Mouse (Mus musculus) liver, adult 2 months (tissue): ENCODE data around the gene Osbp. TPM values are rescaled to one million over a fixed set of nuclear protein-coding genes. Genes with fewer than 3 reads are reported as not detected.

Experiments
- DNase-seq: peaks from one replicate; pipeline ENCODE4 v3.0.0-alpha.2; 2011; ENCODE audit warnings: low read depth, low spot score; ENCODE audit errors: extremely low read depth
- H3K27ac ChIP-seq: fragments of 200-500 bp; replicated peaks from 2 replicates; pipeline ENCODE4 v1.5.1; 2012; ENCODE audit warnings: low read depth, mild to moderate bottlenecking, control low read depth, inconsistent platforms, low read length; ENCODE audit not compliant: insufficient read depth
- H3K27me3 ChIP-seq: fragments of 200-500 bp; 2 replicates; pipeline ENCODE4 v1.6.1; 2012; ENCODE audit warnings: mild to moderate bottlenecking, moderate library complexity, low read length, inconsistent platforms; ENCODE audit not compliant: control insufficient read depth, insufficient read depth
- H3K36me3 ChIP-seq: fragments of 200-500 bp; 2 replicates; pipeline ENCODE4 v1.6.1; 2012; ENCODE audit warnings: low read length, inconsistent platforms; ENCODE audit not compliant: control insufficient read depth, insufficient read depth
- H3K4me1 ChIP-seq: fragments of 200-500 bp; 2 replicates; pipeline ENCODE4 v1.6.1; 2011; ENCODE audit warnings: low read length; ENCODE audit not compliant: control insufficient read depth, insufficient read depth
- H3K4me3 ChIP-seq: fragments of 200-500 bp; 2 replicates; pipeline ENCODE4 v1.5.1; 2011; ENCODE audit warnings: low read depth, mild to moderate bottlenecking, control low read depth, low read length, moderate library complexity; ENCODE audit not compliant: insufficient read depth
- H3K79me2 ChIP-seq: fragments of 200-500 bp; 2 replicates; pipeline ENCODE4 v1.6.1; 2012; ENCODE audit warnings: inconsistent platforms, mild to moderate bottlenecking, low read length, moderate library complexity; ENCODE audit not compliant: control insufficient read depth, insufficient read depth
- H3K9ac ChIP-seq: fragments of 200-500 bp; 2 replicates; pipeline ENCODE4 v1.6.1; 2012; ENCODE audit warnings: low read depth, mild to moderate bottlenecking, control low read depth, inconsistent platforms, low read length
- CTCF ChIP-seq: fragments of 200-500 bp; IDR thresholded peaks from 2 replicates; pipeline ENCODE4 v1.5.1; 2011; ENCODE audit warnings: low read depth, low read length, control low read depth
- POLR2A ChIP-seq: fragments of 200-500 bp; IDR thresholded peaks from 2 replicates; pipeline ENCODE4 v1.6.1; 2011; ENCODE audit warnings: low read length, control low read depth; ENCODE audit not compliant: insufficient read depth; ENCODE audit errors: extremely low read depth
- WGBS: fragments of 180-500 bp; shearing (Covaris S2); methylation state at CpG from one replicate; pipeline ENCODE4 v1.1.7; 2018; 5-methylcytosine and 5-hydroxymethylcytosine counted together
- polyA plus RNA-seq: library from polyadenylated mRNA; depleted of rRNA; stranded (reverse); fragments of >200 nt; gene quantifications from 2 replicates; pipeline ENCODE4 v1.2.3, GENCODE M21; 2012
- total RNA-seq: library from RNA; depleted of rRNA; stranded (reverse); fragments of >200 nt; gene quantifications from 2 replicates; pipeline ENCODE4 v1.2.3, GENCODE M21; 2014

Gene Osbp
- total and polyA plus RNA-seq, 2 experiments, result 14.1 to 22.8 TPM

DNA sequence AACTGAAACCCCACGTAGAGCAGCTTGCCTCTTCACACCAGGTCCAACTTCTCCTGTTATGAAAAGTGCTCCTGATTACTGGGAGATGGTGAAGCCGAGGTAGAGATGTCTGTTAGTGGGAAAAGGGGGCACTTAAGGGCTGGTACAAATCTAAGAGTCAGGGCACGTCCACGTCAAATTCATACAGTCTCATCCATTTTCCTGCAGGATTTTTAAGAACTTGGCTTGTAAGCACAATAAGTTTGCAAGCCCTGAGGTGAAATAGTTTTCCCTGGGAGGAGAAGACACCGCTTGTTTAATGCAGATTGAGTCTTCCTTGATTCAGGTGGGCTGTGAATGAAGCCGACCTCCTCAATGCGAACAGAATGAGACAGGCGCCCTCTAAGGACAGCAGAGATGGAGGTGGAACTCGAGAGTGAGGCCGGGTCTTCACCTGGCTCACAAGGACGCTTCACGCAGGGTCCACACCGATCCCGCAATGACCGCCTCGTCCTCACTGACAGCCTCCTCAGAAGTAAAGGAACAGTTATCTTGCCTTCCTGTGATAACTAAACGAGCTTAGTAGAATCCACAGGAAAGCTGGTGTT is 40.7 kb downstream of the Osbp start:
- no peaks in the 10 kb centered on the region for H3K27me3 ChIP-seq
- H3K4me1 ChIP-seq, result peaks cover 11% of the 10 kb centered on the region
- H3K4me3 ChIP-seq, result peak overlapping the region; percentile 47
- peak overlapping the region; percentile 47 for H3K27ac ChIP-seq
- TF ChIP-seq POLR2A (no peak), CTCF (no peak)
- H3K36me3 ChIP-seq, result no peaks in the 10 kb centered on the region
- 26% methylated on average over 17 of the region's 17 CpGs for WGBS
- H3K79me2 ChIP-seq, result no peaks in the 10 kb centered on the region
- peak overlapping the region; percentile 51 for H3K9ac ChIP-seq
- DNase-seq, result no peak

DNA sequence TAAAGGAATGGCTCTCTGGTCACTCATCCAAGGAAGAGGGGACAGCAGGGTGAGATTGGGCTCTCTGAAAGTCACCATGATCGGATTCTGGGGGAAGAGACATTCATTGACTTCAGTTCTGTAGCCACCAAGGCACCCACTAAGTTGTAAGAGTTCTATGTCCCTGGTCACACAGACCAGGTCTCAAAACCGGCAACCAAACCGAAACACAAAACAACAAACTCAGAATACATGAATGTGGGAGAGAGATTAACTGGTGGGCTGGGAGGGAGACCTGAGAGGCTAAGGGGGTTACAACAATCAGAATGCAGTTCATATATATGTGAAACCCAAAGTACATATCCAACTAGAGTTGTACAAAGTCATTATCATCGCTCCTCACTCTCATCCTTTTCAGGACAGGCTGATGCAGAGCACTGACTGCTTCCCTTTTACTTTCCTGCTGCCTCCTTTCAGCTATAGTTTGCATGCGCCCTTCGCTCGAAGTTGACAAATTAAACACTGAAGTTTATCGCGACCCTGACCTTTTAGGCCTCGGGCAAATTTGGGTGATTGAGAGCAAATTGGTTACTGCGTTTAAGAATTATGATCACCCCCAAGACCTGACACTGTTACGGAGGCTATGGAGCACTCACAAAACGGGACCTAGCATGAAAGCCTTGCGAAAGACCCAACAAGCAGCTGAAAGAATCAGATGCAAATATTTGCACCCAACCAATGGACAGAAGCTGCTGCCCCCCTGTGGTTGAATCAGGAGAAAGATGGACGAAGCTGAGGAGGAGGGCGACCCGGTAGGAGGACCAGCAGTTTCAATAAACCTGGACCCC is 41.6 kb downstream of the Osbp start:
- peaks cover 11% of the 10 kb centered on the region for H3K4me1 ChIP-seq
- H3K4me3 ChIP-seq, result peak overlapping the region; percentile 29; the same call in 1 of the 2 replicates
- peak overlapping the region; percentile 27; the same call in 1 of the 2 replicates for H3K9ac ChIP-seq
- peak; percentile 59 for DNase-seq
- H3K36me3 ChIP-seq, result no peaks in the 10 kb centered on the region
- peak overlapping the region; percentile 44 for H3K27ac ChIP-seq
- no peaks in the 10 kb centered on the region for H3K79me2 ChIP-seq
- no peak for TF ChIP-seq POLR2A
- TF ChIP-seq CTCF, result peak; percentile 65
- 18% methylated on average over 17 of the region's 17 CpGs for WGBS
- H3K27me3 ChIP-seq, result no peaks in the 10 kb centered on the region

DNA sequence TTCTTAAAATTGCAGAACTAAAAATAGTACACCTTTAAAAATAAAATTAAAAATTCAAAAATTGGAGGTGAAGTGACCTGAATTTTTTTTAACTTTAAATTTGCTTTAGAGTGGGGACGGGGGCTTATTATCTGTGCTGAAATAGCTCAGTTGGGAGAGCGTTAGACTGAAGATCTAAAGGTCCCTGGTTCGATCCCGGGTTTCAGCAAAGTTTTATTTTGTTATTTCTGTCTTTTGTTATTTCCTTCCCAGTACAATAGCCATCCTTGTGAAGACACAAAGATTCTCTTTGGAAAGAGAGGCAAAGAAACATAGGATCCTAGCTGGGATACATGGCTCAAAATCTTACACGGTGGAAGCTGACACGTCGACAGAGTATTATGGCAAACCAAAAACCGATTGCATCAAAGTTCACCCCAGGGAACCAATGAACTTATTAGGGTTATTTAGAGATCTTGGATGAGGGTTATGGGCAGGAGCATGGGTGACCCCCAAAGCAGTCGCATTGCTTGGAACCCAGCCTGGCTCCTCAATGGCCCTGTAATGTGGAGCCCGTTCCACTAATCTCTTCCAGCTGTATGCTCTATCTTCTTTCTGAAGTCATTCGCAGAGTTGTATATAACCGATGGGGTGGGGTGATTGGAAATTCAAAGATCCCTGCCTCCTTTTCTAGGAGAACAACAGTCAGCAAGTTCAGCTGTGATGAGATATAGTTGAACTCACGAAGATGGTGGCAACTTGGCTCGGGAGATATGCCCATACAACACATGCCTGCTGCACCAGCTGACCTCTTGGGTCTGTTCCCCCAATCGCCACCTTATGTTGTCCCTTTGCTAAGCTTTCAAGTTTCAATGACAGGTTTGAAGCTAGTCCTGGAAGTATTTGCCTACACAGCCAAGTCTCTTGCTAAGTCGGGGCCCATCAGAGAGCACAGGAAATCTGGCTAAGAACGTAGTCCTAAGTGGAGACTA is 43.0 kb downstream of the Osbp start:
- Histone ChIP-seq H3K9ac (no peak overlapping the region), H3K4me3 (no peak overlapping the region)

DNA sequence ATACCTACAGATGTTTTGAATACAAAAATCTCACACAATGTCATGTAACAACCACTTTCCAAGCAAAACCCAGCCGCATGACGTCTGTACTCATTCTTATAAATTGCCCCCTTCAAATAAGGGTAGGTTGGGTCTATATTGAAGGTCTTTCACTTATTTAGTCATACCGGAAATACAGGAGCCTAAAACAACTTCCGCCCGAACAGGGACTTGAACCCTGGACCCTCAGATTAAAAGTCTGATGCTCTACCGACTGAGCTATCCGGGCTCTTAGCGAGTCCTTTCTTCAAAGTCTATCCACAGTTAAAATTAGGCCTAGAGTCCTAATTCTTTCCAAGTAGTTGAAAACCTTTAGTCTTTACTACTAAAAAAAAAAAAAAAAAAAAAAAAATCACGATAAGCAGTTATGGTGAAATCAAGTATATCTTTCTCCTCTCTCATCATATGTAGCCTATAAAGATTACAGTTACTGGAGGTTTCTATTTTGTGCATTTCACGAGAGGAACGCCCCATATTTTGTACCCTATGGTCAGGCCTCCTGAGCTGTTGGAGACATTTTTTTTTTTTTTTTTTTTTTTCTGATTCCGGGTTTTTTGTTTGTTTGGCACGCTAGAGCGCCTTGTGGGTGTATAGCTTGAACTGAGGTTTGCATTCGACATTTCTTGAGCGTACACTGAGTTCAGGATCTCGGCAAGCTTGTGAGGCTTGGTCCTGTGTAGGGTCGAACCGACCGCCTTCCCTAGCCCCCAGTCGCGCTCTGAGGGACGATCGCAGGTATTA is 44.0 kb downstream of the Osbp start:
- Histone ChIP-seq H3K4me1 (peaks cover 8% of the 10 kb centered on the region), H3K27me3 (no peaks in the 10 kb centered on the region), H3K27ac (peak overlapping the region; percentile 93), H3K4me3 (peak overlapping the region; percentile 60), H3K9ac (peak overlapping the region; percentile 72), H3K79me2 (no peaks in the 10 kb centered on the region), H3K36me3 (no peaks in the 10 kb centered on the region)
- WGBS, result 3% methylated on average over 24 of the region's 24 CpGs
- DNase-seq, result peak; percentile 89
- TF ChIP-seq POLR2A, result no peak
- no peak for TF ChIP-seq CTCF

More for the DNA sequence above, 43.0 kb downstream of the Osbp start:
- TF ChIP-seq POLR2A (no peak), CTCF (no peak)
- DNase-seq, result no peak
- H3K79me2 ChIP-seq, result no peaks in the 10 kb centered on the region
- H3K4me1 ChIP-seq, result peaks cover 11% of the 10 kb centered on the region
- no peaks in the 10 kb centered on the region for H3K27me3 ChIP-seq
- no peak overlapping the region for H3K27ac ChIP-seq
- WGBS, result 52% methylated on average over 17 of the region's 17 CpGs
- no peaks in the 10 kb centered on the region for H3K36me3 ChIP-seq

DNA sequence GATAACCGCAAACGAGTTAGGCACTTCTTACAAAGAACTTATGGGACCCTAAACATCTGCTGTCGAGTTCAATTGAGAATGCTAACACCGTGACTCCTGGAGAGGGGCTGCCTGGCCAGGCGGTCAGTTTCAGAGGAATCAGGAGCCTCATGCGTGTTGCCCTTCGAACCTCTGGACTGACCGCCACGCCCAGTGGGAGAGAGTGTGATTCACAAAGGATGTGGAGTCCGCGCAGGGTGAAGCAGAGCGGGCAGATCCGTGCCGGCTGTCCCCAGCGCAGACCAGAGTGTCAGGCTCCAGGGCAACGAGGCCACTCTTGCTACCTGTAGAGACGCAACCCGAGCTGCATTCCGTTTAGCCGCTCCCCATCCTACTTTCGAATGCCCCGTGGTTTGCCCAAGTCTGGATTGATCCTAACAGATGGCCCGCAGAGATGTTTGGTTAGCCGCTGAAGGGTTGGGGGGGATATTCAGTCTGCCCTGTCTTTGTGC is 44.6 kb downstream of the Osbp start:
- under 1% methylated on average over 24 of the region's 24 CpGs for WGBS
- Histone ChIP-seq H3K36me3 (no peaks in the 10 kb centered on the region), H3K9ac (peak overlapping the region; percentile 72), H3K79me2 (no peaks in the 10 kb centered on the region), H3K27ac (peak overlapping the region; percentile 93), H3K4me1 (peaks cover 6% of the 10 kb centered on the region; the same call in 1 of the 2 replicates), H3K27me3 (no peaks in the 10 kb centered on the region), H3K4me3 (peak overlapping the region; percentile 60)
- DNase-seq, result peak; percentile 88
- TF ChIP-seq CTCF (no peak), POLR2A (peak; percentile 80)
